Mouse (Mus musculus): ENCODE results near the gene Chrnb4.

GRCm38 (mm10) chr9:55067260-55067964, 18.8 kb upstream of the Chrnb4 start:
- TF ChIP-seq USF1 (IDR thresholded peaks at IDR 0.05; ENCODE audit: low read depth, low read length) (no peak), CHD2 (IDR thresholded peaks at IDR 0.05; ENCODE audit: low read length) (no peak), MXI1 (IDR thresholded peaks at IDR 0.05; ENCODE audit: low read depth, low read length) (no peak)

Measured in CH12.LX (cell line).